Mouse (Mus musculus): ENCODE results near the gene Sgcd. TPM values are rescaled to one million over a fixed set of nuclear protein-coding genes. Genes with fewer than 3 reads are reported as not detected.
A peak's percentile ranks its signal among the peaks of the same experiment; 100 is the strongest.

Gene Sgcd
- polyA plus RNA-seq, 1 experiment from 2014 or later, result 3.4 TPM

DNA sequence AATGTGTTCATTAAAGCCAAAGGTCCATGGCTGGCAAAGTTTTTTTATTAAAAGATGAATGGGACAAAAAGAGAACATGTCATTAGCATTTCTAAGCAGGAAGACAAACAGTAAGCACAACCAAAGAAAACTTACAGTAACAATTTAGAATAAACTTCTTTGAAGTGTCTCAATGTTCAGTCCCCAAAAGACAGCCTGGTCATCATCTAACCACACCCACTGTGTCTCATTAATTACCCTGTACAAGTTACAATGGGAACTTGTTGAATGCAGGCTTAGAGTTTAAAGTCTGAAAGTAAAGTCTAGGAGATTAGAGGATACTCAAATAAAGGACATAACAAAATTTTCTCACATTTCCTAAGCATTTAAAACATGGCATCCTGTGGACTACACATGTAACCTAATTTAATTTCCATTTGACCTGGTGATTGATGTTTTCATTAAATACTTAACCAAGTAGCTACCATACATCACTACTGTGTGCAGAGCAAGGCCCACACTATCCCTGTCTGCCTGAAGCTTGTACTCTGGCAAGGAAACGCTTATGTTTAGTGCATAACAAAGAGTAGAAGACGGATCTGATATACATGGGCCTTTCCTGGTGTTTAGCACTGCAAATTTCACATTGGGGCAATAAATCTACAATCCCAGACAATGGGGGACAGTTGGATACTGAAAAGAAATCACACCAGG is 347.1 kb downstream of the Sgcd start:
- no peak overlapping the region for H3K27ac ChIP-seq (replicated peaks; ENCODE audit: low read depth, low read length)
- no peak overlapping the region for H3K9ac ChIP-seq (replicated peaks; ENCODE audit: low read length)
- H3K9me3 ChIP-seq (replicated peaks; ENCODE audit: control insufficient read depth, low read length), result no peaks in the 10 kb centered on the region
- H3K4me2 ChIP-seq (ENCODE audit: low read depth, low read length), result no peak overlapping the region
- H3K36me3 ChIP-seq (replicated peaks; ENCODE audit: control insufficient read depth, insufficient read depth, low read depth, low read length), result no peaks in the 10 kb centered on the region
- no peak overlapping the region for H3K4me3 ChIP-seq (ENCODE audit: low read depth, low read length)
- no peaks in the 10 kb centered on the region for H3K27me3 ChIP-seq (ENCODE audit: control insufficient read depth, insufficient read depth, low read length)
- H3K4me1 ChIP-seq (ENCODE audit: control insufficient read depth, insufficient read depth, low read length), result no peaks in the 10 kb centered on the region
- DNase-seq (ENCODE audit: low spot score) (no peak), ATAC-seq (replicated peaks; ENCODE audit: insufficient number of reproducible peaks, low FRiP score, low TSS enrichment, low read depth) (no peak)
- WGBS, result 43% methylated on average over 2 of the region's 2 CpGs

DNA sequence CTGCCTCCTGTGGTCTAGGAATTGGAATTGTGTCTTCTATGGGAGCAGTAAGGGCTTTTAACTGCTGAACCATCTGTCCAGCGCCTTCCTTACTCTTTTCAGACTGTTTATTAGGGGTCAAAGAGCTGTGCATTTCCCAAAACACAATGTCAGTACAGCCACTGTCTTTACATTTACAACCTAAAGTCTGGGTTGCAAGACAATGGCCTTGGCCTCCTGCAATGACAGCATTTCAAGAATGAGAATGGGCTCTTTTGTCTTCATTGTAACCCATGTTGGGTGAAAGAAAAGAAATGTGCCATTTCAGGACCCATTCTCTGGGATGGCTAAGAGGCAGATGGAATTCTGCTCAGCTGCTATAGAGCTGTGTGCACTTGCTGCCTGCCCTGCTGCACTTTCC is 348.2 kb downstream of the Sgcd start:
- H3K27me3 ChIP-seq (ENCODE audit: control insufficient read depth, insufficient read depth, low read length), result no peaks in the 10 kb centered on the region
- H3K9me3 ChIP-seq (replicated peaks; ENCODE audit: control insufficient read depth, low read length), result no peaks in the 10 kb centered on the region
- H3K4me1 ChIP-seq (ENCODE audit: control insufficient read depth, insufficient read depth, low read length), result no peaks in the 10 kb centered on the region
- no peak overlapping the region for H3K4me3 ChIP-seq (ENCODE audit: low read depth, low read length)
- H3K27ac ChIP-seq (replicated peaks; ENCODE audit: low read depth, low read length), result no peak overlapping the region
- no peak overlapping the region for H3K9ac ChIP-seq (replicated peaks; ENCODE audit: low read length)
- no peak for ATAC-seq (replicated peaks; ENCODE audit: insufficient number of reproducible peaks, low FRiP score, low TSS enrichment, low read depth)
- H3K4me2 ChIP-seq (ENCODE audit: low read depth, low read length), result no peak overlapping the region
- no peaks in the 10 kb centered on the region for H3K36me3 ChIP-seq (replicated peaks; ENCODE audit: control insufficient read depth, insufficient read depth, low read depth, low read length)
- DNase-seq (ENCODE audit: low spot score), result peak; percentile 10
- 36% methylated on average over 1 of the region's 1 CpGs for WGBS

GRCm38 (mm10) chr11:47630186-47630585 is 358.6 kb downstream of the Sgcd start:
- 74% methylated on average over 2 of the region's 2 CpGs for WGBS
- Histone ChIP-seq H3K27ac (replicated peaks; ENCODE audit: low read depth, low read length) (no peak overlapping the region), H3K4me2 (ENCODE audit: low read depth, low read length) (no peak overlapping the region), H3K4me3 (ENCODE audit: low read depth, low read length) (no peak overlapping the region), H3K4me1 (ENCODE audit: control insufficient read depth, insufficient read depth, low read length) (no peaks in the 10 kb centered on the region), H3K9me3 (replicated peaks; ENCODE audit: control insufficient read depth, low read length) (no peaks in the 10 kb centered on the region), H3K9ac (replicated peaks; ENCODE audit: low read length) (no peak overlapping the region), H3K36me3 (replicated peaks; ENCODE audit: control insufficient read depth, insufficient read depth, low read depth, low read length) (no peaks in the 10 kb centered on the region), H3K27me3 (ENCODE audit: control insufficient read depth, insufficient read depth, low read length) (no peaks in the 10 kb centered on the region)
- DNase-seq (ENCODE audit: low spot score) (no peak), ATAC-seq (replicated peaks; ENCODE audit: insufficient number of reproducible peaks, low FRiP score, low TSS enrichment, low read depth) (no peak)

DNA sequence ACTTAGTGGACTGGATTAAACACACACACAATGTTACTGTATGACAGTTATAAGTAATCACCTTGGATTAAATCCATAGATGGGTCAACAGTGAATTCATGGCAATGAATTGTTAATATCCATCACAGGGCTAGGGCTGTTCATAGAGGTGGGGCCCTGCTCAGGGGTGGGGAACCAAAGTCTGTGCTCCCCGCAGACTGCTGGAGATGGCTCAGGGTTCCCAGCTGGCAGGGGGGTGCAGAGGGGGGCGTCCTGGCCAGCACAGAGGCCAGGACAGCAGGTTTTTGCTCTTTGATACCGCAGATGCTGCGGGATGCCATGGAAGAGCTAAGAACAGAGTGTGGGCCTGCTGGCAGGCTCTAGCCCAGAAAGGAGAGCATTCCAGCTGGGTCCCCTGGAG is 378.9 kb downstream of the Sgcd start:
- no peaks in the 10 kb centered on the region for H3K27me3 ChIP-seq (ENCODE audit: control insufficient read depth, insufficient read depth, low read length)
- H3K36me3 ChIP-seq (replicated peaks; ENCODE audit: control insufficient read depth, insufficient read depth, low read depth, low read length), result no peaks in the 10 kb centered on the region
- ATAC-seq (replicated peaks; ENCODE audit: insufficient number of reproducible peaks, low FRiP score, low TSS enrichment, low read depth) (no peak), DNase-seq (ENCODE audit: low spot score) (no peak)
- 70% methylated on average over 4 of the region's 4 CpGs for WGBS
- H3K4me1 ChIP-seq (ENCODE audit: control insufficient read depth, insufficient read depth, low read length), result no peaks in the 10 kb centered on the region
- H3K27ac ChIP-seq (replicated peaks; ENCODE audit: low read depth, low read length), result no peak overlapping the region
- H3K4me3 ChIP-seq (ENCODE audit: low read depth, low read length), result no peak overlapping the region
- H3K9me3 ChIP-seq (replicated peaks; ENCODE audit: control insufficient read depth, low read length), result no peaks in the 10 kb centered on the region
- no peak overlapping the region for H3K4me2 ChIP-seq (ENCODE audit: low read depth, low read length)
- no peak overlapping the region for H3K9ac ChIP-seq (replicated peaks; ENCODE audit: low read length)

GRCm38 (mm10) chr11:47574635-47575034 is 414.1 kb downstream of the Sgcd start:
- no peaks in the 10 kb centered on the region for H3K4me1 ChIP-seq (ENCODE audit: control insufficient read depth, insufficient read depth, low read length)
- 43% methylated on average over 4 of the region's 4 CpGs for WGBS
- H3K36me3 ChIP-seq (replicated peaks; ENCODE audit: control insufficient read depth, insufficient read depth, low read depth, low read length), result no peaks in the 10 kb centered on the region
- H3K27ac ChIP-seq (replicated peaks; ENCODE audit: low read depth, low read length), result no peak overlapping the region
- no peak overlapping the region for H3K4me2 ChIP-seq (ENCODE audit: low read depth, low read length)
- DNase-seq (ENCODE audit: low spot score) (peak; percentile 13), ATAC-seq (replicated peaks; ENCODE audit: insufficient number of reproducible peaks, low FRiP score, low TSS enrichment, low read depth) (no peak)
- H3K9me3 ChIP-seq (replicated peaks; ENCODE audit: control insufficient read depth, low read length), result no peaks in the 10 kb centered on the region
- no peak overlapping the region for H3K4me3 ChIP-seq (ENCODE audit: low read depth, low read length)
- H3K27me3 ChIP-seq (ENCODE audit: control insufficient read depth, insufficient read depth, low read length), result no peaks in the 10 kb centered on the region
- no peak overlapping the region for H3K9ac ChIP-seq (replicated peaks; ENCODE audit: low read length)

DNA sequence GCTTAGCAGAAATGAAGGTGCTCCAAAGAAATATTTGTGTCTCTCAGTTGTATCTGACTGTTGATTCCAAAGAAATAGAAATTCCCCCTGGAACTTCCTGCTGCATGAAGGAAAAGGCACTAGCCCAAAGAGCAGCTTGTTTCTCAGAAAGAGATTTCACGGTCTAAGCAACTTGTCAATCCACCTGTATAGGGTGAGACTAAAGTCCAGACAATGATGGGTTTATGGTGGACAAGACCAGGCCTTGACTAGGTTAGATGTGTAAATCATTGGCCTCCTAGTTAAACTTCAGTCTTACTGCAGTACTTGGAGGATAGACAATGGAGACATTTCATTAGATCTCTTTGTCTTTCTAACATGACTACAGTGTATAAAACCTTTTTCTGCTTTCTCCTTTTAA is 420.3 kb downstream of the Sgcd start:
- Histone ChIP-seq H3K27ac (replicated peaks; ENCODE audit: low read depth, low read length) (no peak overlapping the region), H3K4me2 (ENCODE audit: low read depth, low read length) (no peak overlapping the region), H3K27me3 (ENCODE audit: control insufficient read depth, insufficient read depth, low read length) (no peaks in the 10 kb centered on the region), H3K4me1 (ENCODE audit: control insufficient read depth, insufficient read depth, low read length) (no peaks in the 10 kb centered on the region), H3K9me3 (replicated peaks; ENCODE audit: control insufficient read depth, low read length) (no peaks in the 10 kb centered on the region), H3K9ac (replicated peaks; ENCODE audit: low read length) (no peak overlapping the region), H3K36me3 (replicated peaks; ENCODE audit: control insufficient read depth, insufficient read depth, low read depth, low read length) (no peaks in the 10 kb centered on the region), H3K4me3 (ENCODE audit: low read depth, low read length) (no peak overlapping the region)
- no peak for ATAC-seq (replicated peaks; ENCODE audit: insufficient number of reproducible peaks, low FRiP score, low TSS enrichment, low read depth)
- 81% methylated on average over 1 of the region's 1 CpGs for WGBS
- no peak for DNase-seq (ENCODE audit: low spot score)

DNA sequence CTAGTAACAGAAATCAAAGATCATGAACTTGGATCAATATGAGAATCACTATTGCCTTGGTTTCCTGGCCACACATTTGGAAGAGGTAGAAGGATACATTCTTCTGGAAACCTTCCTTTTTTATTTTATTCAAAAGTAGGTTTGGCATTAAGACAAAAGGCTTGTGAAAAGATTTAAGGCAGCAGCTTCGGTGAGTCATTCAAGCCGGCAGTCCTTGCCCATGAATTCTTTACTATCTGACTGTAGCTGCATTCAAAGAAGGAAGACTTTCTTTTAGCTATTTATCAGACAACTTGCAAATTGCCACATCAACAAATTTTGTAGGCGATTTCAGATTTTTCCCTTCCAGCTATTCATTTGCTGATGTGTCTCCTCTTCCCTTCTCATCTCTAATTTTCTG is 422.6 kb downstream of the Sgcd start:
- Histone ChIP-seq H3K4me1 (ENCODE audit: control insufficient read depth, insufficient read depth, low read length) (no peaks in the 10 kb centered on the region), H3K27me3 (ENCODE audit: control insufficient read depth, insufficient read depth, low read length) (no peaks in the 10 kb centered on the region), H3K4me2 (ENCODE audit: low read depth, low read length) (no peak overlapping the region), H3K27ac (replicated peaks; ENCODE audit: low read depth, low read length) (no peak overlapping the region), H3K9ac (replicated peaks; ENCODE audit: low read length) (no peak overlapping the region), H3K36me3 (replicated peaks; ENCODE audit: control insufficient read depth, insufficient read depth, low read depth, low read length) (no peaks in the 10 kb centered on the region), H3K4me3 (ENCODE audit: low read depth, low read length) (no peak overlapping the region), H3K9me3 (replicated peaks; ENCODE audit: control insufficient read depth, low read length) (no peaks in the 10 kb centered on the region)
- 86% methylated on average over 3 of the region's 3 CpGs for WGBS
- DNase-seq (ENCODE audit: low spot score), result no peak
- ATAC-seq (replicated peaks; ENCODE audit: insufficient number of reproducible peaks, low FRiP score, low TSS enrichment, low read depth), result no peak

DNA sequence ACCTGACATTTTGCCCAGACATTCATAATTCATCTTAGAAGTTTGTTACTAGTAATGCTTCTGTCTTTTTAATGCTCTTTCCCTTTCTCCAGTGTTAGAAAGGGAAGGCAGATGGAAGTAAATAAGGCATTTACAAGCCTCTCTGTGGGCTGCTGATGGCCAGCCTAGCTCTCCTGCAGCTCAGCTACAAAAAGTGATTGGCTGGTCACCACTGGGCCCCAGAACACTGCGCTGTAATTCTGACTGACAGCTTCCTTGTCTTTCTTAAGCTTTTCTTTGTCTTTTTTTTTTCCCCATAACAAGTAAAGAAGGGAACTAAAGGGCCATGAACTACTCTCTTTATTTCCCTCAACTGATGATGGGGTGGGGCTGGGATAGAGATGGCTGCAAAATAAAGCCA is 463.9 kb downstream of the Sgcd start:
- ATAC-seq (replicated peaks; ENCODE audit: insufficient number of reproducible peaks, low FRiP score, low TSS enrichment, low read depth) (no peak), DNase-seq (ENCODE audit: low spot score) (peak; percentile 9)
- no peak overlapping the region for H3K4me2 ChIP-seq (ENCODE audit: low read depth, low read length)
- H3K27ac ChIP-seq (replicated peaks; ENCODE audit: low read depth, low read length), result no peak overlapping the region
- H3K4me3 ChIP-seq (ENCODE audit: low read depth, low read length), result no peak overlapping the region
- H3K27me3 ChIP-seq (ENCODE audit: control insufficient read depth, insufficient read depth, low read length), result no peaks in the 10 kb centered on the region
- no peaks in the 10 kb centered on the region for H3K4me1 ChIP-seq (ENCODE audit: control insufficient read depth, insufficient read depth, low read length)
- no peak overlapping the region for H3K9ac ChIP-seq (replicated peaks; ENCODE audit: low read length)
- no peaks in the 10 kb centered on the region for H3K9me3 ChIP-seq (replicated peaks; ENCODE audit: control insufficient read depth, low read length)
- WGBS, result 16% methylated on average over 1 of the region's 1 CpGs
- no peaks in the 10 kb centered on the region for H3K36me3 ChIP-seq (replicated peaks; ENCODE audit: control insufficient read depth, insufficient read depth, low read depth, low read length)

Measured in embryonic facial prominence, embryonic 11.5 days (tissue).